Mouse (Mus musculus) left cerebral cortex, adult 2 months (tissue): Measurements from ENCODE around the gene Tpte. TPM values are rescaled to one million over a fixed set of nuclear protein-coding genes. Genes with fewer than 3 reads are reported as not detected.
A peak's percentile ranks its signal among the peaks of the same experiment; 100 is the strongest.

Experiments used
- DNase-seq, 2 experiments: peaks; one replicate each; pipeline ENCODE4 v3.0.0; 2021 to 2022; ENCODE audit warnings: low spot score in 2 of 2, mixed read lengths in 1 of 2; ENCODE audit errors: extremely low spot score in 1 of 2
- H3K27ac ChIP-seq: fragments of 200-600 bp; 2 replicates; pipeline ENCODE4 v1.8.1; 2022
- H3K4me3 ChIP-seq: fragments of 200-600 bp; 2 replicates; pipeline ENCODE4 v1.8.1; 2022
- CTCF ChIP-seq: fragments of 200-600 bp; IDR thresholded peaks from 2 replicates; pipeline ENCODE4 v1.8.1; 2022; ENCODE audit warnings: antibody characterized with exemption, mild to moderate bottlenecking, moderate library complexity
- intact Hi-C: fragments of 180-260 bp; cut with DNase I; formaldehyde crosslinking; loops from one replicate; pipeline ENCODE4 v1.15.1; 2025
- total RNA-seq, 2 experiments: library from RNA; stranded (reverse); gene quantifications; 2 replicates each; pipeline ENCODE4 v1.2.3; 2021

Gene Tpte
- total RNA-seq, 2 experiments from 2014 or later, result not detected

DNA sequence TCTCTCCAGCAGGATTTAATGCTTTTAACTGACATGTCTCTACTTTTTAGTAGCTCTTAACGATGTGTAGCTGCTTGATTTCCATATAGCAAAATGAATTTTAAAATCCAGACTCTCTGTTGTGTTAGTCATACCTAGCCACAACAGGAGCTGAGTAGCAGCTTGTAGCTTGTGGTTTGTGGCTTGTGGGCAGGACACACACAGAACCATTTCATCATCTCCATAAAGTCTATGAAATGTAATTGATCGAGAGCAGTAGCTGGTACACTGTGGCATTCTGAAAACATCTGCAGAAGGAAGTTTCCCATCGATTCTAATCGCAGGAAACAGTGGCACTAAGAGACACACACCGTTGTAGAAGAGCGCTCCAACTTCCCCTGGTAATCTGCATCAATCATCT lies 122.5 kb downstream of the Tpte start:
- Histone ChIP-seq H3K27ac (no peak overlapping the region), H3K4me3 (no peak overlapping the region)
- TF ChIP-seq CTCF, result no peak
- intact Hi-C loops, result no loop called here
- DNase-seq, result no peak

DNA sequence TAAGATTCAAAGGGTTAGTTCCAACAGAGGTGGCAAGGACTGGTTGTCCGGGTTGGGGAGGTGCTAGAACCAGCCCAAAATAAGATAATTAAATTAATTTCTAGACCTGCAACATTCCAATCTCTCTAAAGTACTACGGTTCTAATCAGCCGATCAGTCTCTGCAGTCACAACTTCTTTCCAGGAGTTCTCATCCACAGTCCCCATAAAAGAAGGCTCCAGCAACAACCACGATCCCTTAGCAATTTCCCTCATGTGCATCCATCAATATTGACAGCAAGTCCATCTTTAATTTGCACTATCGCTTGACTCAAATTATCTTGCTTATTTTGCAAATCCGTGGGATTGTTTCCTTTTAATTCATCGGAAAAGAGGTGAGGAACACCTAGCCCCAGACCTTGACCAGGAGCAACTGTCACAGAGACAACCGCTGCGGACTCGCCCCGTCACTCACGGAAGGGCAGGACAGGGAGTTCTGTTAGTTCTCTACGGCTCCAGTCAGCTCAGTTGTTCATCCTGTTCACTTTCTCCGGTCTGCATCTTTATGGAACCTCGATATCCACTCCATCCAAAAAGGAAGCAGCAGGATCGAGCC lies 127.5 kb downstream of the Tpte start:
- Histone ChIP-seq H3K4me3 (peak overlapping the region; percentile 56), H3K27ac (peak overlapping the region; percentile 69)
- no peak for TF ChIP-seq CTCF
- DNase-seq, result no peak
- intact Hi-C loops, result loop anchor here (1.0 kb wide), 2 partner anchors 12 to 218 kb away; partner anchors contain the start of genes Slc25a15 and Vps36

DNA sequence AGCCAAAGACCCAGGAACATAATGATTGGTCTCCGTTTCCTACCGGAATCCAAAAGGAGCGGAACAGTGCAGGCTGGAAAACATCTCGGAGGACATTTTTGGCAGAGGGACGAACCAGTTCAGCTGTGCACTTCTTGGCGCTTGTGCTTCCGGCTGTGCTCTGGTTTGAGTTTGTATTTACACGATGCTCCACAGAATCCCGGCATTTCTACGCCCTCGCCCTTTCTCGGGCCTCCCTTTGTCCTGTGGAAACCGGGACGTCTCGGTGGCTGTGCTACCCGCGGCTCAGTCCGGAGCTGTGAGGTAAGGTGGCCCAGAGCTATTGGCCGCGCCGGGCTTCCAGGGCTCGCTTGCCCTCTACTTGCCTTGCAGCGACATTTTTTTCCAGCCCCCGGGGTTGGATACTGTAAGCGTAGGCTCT lies 128.1 kb downstream of the Tpte start, which contains the start of gene Mrps31:
TSS of gene Mrps31 (plus strand) at position 80 of the 421 bp plus-strand sequence.
- no peak; the same call in none of the 2 replicates for TF ChIP-seq CTCF
- Histone ChIP-seq H3K4me3 (peak within 1 kb of the TSS; percentile 56), H3K27ac (peak within 1 kb of the TSS; percentile 69)
- DNase-seq, result peak; percentile 82
- intact Hi-C loops, result loop anchor here (1.0 kb wide), 2 partner anchors 13 to 219 kb away; partner anchors contain the start of genes Slc25a15 and Vps36

DNA sequence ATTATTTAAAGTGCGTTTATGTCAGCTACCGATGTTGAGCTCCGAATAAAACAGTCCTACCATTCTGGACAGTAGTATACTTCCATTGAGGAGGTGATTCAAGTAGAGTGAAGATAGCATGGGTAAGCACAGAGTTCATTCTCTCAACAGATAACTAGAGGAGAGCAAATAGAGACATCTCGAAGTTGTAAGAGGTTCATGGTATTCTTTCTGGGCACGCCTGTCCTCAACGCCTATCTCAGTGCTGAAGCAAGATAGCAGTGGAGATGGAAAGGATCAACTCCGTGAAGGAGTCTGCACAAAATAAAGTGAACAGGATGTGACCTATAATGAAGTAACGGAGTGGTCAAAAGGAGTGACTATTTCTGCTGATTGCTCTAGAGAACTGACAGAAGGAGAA lies 128.7 kb downstream of the Tpte start:
- Histone ChIP-seq H3K27ac (peak overlapping the region; percentile 69; the same call in 1 of the 2 replicates), H3K4me3 (peak overlapping the region; percentile 56)
- TF ChIP-seq CTCF, result no peak
- no peak for DNase-seq
- intact Hi-C loops, result loop anchor here (1.0 kb wide), 2 partner anchors 14 to 220 kb away; partner anchors contain the start of genes Slc25a15 and Vps36

Other genes with a start within 250 kb of the Tpte start
- 1 to 10 TPM; 1.9 to 2.1 TPM for gene Atp7b, start 223.1 kb upstream of the Tpte start, total RNA-seq
- gene Alg11, start 222.7 kb upstream of the Tpte start, total RNA-seq, result 10 to 100 TPM; 30.6 to 32.0 TPM
- gene Nek5, start 158.4 kb upstream of the Tpte start, total RNA-seq, result not detected
- gene Nek3, start 117.0 kb upstream of the Tpte start, total RNA-seq, result 1 to 10 TPM; 1.3 to 1.9 TPM
- gene Ckap2, start 97.6 kb upstream of the Tpte start, total RNA-seq, result under 1 TPM; 0.34 to 0.70 TPM
- gene Vps36, start 90.6 kb upstream of the Tpte start, total RNA-seq, result 10 to 100 TPM; 23.6 to 25.7 TPM
- 1 to 10 TPM; 2.6 to 3.9 TPM for gene Thsd1, start 56.1 kb upstream of the Tpte start, total RNA-seq
- 10 to 100 TPM; 11.9 TPM for gene Slc25a15, start 115.2 kb downstream of the Tpte start, total RNA-seq
- gene Mrps31, start 127.9 kb downstream of the Tpte start, total RNA-seq, result 10 to 100 TPM; 20.0 to 26.5 TPM